Mouse (Mus musculus) ZHBTc4 (cell line): ENCODE measurements at regions not wholly inside any gene's neighbourhood (a gene's known extent, or its start where the extent isn't known, plus 50 kb on each side); places are given as distances from the start of the nearest gene placed in this dataset.

Source experiments
- DNase-seq: peaks from one replicate; pipeline ENCODE4 v3.0.0-alpha.2; 2011; ENCODE audit warnings: low read depth, low spot score

DNA sequence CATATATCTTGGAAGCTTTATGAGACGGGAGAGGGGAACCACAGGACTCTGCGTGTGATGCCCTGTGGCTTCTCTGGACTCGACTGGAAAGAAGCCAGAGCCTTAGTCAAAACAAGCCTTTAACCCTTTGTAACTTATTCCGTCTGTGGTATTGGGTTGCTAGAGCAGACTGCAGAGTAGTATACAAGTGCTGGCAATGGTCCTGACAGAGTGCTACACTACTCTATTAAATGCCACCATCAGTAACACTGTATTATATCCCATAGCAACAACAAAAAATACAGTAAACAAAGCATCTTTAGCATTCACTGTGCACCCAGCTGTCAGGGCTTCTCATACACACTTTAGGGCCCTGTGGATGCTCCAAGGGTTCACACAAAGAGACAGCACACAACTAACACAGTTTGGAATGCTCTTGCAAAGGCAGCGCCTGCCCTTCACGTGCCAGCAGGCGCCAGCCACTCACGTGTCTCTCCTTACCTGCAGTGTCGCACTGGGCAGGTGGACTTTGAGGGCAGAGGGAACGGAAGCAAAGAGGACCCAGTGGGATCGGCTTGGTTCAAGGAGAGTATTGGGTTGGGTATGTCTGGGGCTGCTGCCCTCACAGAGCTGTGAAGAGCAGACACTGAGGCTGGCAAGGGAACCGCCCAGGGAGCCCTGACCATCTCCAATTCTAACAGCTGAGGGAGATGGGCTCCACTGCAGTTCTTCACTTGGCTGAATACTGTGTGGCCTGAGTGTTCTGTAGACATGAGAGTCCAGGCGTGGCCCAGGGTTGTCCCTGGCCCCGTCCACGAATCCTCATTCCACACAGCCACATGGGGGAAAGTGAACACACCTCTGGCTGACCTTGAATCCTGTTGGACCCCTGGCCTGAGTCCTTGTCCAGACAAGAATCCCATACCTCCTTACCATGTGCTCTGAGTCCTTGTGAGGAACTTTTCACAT, 130.3 kb upstream of the Zdhhc25 start:
- DNase-seq, result no peak

DNA sequence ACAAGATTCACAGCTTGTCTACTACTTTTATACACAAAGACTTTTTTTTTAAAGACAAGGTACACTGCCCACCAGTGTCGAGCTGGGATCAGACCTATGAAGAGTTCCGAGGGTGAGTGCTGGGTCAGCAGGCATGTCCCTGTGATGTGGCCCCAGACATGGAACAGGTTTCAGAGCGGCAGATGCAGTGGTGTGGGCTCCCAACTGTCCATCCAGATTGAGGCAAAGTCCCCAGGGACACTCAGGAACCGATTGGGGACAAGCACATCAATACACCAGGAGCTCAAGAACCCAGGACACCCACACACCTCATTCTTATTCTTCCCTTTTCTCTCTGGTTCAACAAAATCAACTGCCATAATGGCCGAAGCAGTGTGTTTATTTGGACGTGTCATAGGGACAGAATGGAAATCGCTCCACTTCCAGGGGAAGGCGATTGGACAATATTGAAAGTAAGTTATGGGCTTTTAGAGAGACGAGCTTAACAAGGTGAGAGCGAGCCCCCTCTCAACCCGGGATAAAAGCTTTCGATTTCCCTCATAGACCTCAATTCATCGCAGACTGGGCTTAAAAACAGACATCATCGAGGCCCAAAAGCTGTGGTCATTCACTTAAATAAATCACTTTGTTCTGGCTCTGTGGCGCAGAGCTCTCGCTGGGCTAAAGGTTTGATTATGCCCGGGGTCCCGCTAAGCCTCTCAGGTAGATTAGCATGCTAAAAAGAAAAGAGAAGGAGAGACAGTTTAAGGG, 127.6 kb upstream of the Zdhhc25 start:
- DNase-seq, result no peak

DNA sequence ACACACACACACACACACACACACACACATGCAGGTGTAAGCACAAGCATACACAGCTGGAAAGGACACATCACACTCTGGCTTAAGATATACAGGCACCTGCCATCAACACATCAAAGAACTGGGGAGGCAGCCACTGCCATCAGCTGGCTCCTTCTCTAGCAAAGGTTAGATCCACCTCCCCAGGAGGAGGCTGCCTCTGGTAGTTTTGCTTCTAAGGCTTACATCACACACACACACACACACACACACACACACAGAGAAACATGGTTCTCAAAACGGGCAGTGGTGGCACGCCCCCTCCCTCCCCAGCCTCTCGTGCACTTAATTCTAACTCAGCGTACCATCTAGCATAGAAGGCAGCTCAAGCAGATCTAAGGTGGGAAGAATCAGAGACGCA, 126.9 kb upstream of the Zdhhc25 start:
- no peak for DNase-seq

DNA sequence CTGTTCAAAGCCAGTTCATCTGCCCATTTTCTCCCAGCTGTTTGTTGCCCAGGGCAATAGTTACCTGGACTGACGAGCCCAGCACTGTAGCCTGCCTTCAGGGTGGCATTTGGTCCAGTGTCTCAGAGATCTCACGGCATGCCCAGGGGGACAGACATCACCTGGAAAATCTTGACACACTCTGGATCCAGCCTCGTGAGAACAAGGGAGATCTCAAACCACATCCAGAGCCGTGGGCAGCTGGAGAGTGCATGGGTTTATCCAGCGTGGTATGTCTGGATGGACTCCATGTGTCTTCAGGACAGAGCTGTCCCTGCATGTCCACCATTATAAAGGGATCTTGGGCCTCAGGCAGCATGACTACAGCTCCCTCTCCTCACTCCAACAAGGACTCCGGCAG, 116.6 kb upstream of the Zdhhc25 start:
- DNase-seq, result no peak

DNA sequence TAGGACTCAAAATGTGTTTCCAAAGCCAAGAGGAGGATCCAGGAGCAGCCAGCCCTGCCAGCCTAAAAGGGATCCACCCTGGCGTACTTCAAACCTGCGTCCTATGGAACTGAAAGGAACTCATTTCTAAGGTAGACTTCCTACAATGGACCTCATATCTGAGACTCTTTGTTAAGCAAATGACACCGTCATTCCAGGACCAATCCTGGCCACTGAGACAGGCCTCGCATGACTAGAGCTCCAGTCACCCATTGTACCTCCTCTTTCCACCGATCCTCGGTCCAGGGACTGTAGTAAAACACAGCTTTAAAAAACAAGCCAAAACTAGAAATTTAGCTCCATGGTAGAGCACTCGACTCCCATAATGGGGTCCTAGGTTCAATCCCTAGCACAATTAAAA, 110.4 kb upstream of the Zdhhc25 start:
- DNase-seq, result no peak

DNA sequence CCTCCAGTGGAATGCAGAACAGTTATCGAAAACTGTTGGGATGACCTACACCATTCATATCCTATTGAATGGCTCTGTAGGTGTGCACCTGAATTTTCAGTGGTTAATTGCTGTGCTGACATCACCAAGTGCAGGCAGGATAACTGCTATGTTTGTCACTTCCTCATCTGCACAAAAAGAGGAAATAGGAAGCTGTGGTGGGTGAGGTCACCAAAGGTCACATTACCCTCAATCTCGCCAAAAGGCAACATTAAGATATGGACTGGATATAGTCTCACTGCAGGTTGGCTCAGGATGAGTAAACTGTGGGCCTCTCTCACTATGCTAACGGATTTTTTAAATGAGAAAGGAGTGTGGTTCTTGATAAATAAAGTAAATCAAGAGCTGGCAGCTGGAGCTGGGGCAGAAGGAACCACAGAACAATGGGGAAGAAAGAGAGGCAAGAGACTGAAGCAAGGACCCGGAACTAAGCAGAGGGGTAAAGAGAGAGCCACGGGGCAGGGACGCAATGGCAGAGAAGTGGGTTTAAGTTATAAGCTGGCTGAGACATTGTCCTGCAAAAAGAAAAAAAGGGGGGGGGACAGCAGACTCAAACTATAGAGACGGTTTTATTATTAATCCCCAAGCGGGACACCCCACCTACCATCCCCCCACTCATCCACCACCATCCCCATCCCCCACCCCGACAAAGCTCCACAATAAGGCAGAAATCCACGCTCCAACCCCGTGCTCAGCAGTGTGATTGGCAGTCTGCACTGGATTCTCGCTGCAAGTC, 109.6 kb upstream of the Zdhhc25 start:
- DNase-seq, result peak; percentile 3

DNA sequence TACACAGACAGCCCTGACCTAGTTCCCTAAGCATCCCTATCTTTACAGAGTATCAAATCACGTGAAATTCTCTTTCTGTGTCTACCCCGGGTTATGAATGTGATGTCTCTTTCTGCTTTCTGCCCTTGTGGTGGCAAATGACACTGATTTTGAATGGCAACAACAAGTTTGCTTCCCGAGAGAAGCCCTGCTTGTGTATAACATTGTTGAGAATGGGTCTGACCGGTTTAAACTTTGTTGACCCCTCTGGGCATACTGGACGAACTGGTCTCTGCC, 109.1 kb upstream of the Zdhhc25 start:
- DNase-seq, result no peak

DNA sequence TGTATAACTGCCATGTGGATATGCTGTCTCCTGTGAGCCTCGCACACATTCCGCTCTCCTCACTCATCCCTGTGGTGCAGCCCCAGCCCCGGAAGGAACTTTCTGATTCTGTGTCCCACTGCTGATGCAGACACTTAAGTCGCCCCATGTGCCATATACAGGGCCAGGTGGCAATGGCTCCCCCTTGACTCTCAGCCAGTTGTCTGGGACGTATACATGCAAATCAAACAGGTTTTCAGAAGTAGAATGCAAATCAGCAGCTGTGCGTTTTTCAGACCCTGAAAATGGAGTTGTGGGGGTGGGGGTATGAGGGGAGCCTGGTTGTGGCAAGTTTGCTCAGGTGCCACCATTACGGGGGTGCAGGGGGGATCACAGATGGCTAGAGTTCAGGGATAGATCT, 102.1 kb upstream of the Zdhhc25 start:
- DNase-seq, result no peak

DNA sequence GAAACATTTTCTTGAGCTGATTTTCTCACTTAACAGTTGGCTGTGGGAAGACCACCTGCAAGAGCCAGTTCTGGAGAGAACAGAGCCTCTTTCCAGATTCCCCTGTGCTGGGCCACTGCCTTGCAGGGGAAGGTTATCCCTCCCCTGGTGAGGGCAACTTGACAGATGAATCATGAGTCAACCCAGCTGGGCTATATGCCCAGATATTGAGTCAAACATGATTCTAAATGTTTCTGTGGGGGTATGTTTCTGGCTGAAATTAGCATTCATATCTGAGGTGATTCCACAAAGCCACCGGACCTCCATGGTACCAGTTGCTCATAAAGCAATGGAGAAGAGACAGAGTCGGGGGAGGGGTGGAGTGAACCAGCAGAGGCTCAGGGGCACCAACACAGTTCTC, 97.8 kb upstream of the Zdhhc25 start:
- DNase-seq, result no peak

DNA sequence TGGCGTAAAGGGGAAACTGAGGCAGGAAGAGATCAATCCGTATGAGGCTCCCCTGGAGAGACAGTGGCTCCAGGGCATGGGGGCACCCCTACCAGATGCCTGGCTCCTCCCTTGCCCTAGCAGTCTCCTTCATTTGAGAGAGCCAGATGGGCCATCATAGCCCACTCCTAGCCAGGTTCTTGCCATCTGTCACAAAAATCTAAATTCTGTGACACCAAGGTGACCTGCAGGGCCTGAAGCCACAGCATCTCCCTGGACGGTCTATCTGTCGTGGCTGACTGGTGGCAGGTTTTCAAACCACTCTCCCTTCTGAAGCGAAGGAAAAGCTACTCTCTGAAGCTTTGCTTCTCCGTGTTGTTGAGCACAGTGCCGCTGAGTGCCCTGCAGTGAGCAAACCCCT, 96.2 kb upstream of the Zdhhc25 start:
- DNase-seq, result no peak

DNA sequence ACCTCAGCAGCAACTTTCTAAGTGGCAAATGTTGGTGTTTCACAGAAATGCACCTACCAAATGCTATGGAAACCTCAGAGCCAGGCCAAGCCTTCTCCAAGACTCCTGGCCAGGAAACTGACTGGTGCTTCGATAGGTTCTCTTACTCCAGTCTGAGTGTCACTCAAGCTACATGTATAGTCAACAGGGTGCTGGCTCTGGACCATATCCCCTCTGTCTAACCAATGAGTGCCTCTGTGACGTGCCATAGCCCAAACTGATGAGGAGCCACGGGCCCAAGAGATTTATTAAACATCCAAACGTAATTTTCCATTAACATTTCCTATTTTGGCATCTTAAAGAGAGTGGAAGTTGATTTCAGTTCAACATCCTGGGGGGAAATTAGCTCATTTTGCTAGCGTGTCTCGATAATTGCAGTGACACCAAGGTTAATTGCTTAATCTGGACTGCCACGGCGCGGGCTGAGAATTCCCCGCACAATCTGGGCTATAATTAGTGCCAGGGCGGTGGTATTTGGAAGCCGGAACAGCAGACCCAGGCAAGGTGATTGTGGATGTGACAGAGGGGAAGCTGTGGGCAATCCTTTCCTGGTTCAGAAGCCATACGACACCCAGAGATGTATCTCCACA, 94.5 kb upstream of the Zdhhc25 start:
- DNase-seq, result no peak

DNA sequence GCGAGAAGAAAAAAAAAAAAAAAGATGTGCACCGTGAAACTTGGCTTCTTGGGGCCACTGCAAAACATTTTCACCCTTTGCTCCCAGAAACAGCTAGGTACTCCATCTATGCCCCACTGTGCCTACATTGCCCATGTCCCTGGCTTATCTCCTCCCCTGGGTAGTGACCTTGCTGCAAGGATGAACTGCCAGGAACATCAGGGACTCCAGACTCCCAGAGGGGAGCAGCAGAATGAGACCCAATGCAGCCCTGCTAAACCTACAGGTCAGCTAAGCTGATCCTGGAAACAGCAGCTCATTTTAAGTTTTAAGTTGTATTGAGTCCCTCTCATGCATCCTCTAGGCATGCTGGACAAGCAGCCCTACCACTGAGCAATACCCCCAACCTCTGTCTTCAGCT, 92.2 kb upstream of the Zdhhc25 start:
- DNase-seq, result no peak

DNA sequence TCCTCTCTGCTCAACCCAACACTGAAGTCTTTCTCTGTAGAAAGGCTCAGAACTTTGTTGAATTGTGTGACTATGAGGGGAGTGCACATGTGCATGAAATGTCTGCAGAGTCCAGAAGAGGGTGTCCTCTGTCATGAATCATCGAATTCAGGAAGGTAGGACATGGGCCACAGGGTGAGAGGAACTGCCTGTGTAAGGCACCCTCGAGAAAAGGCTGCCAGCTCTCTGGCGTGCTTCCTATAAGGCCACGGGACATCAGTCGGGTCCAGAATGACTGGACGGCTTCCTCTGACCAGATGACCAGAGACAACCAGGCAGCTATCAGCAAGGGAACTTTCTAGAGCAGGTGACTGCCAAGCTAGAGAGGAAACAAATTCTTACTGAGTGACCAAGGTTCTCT, 91.1 kb upstream of the Zdhhc25 start:
- DNase-seq, result no peak

DNA sequence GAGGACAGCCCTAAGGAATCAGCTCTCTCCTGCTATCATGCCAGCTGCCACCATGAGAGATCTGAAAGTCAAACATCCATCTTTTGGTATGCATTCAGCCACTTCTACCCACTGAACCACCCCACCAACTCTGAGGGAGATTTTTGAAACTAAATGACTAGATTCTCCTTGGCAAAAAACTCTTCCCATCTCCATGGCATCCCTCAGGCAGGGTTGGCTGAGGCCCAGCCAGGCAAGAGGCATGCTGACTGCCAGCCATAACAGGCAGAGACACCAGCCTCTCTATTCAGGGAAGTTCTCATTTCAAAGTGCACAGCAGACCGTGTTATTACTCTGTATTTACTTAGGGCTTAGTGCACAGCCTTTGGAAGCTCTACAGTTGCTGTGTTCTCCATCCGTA, 90.5 kb upstream of the Zdhhc25 start:
- DNase-seq, result no peak

DNA sequence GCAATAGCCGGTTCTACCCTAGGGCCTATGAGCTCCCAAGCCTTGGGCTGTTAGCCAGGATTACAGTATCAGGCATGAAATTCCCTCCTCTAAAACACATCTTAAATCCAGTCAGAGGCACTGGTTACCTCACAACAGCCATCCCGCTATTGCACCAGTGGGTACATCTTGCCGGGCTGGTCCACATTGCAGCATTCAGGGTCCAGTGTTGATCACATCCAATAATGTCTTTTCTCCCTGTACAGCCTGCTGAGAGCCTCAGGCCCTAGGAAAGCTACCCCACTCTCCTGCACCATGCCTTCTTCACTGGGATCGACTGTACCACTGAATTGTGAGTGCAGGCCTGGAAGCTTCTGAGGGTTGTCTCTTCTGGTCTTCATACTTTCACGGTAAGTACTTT, 86.0 kb upstream of the Zdhhc25 start:
- no peak for DNase-seq

DNA sequence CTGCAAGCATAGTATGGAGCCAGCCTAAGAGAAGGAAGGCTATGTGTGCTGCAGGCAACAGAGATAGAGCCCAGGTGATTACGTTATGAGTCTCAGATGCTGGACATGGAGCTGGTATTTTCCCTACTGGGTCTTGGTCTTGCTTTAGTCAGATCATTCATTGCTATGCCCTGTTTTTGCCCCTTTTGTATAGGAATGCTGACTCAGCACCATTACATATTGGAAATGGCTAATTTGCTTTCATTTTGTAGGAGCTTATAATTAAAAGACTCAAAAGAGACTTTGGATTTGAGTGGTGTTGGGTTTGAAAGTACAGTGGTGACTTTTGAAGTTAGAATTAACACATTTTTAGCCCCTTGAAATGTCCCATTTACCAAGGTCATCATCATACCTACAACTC, 68.9 kb upstream of the Zdhhc25 start:
- DNase-seq, result no peak

DNA sequence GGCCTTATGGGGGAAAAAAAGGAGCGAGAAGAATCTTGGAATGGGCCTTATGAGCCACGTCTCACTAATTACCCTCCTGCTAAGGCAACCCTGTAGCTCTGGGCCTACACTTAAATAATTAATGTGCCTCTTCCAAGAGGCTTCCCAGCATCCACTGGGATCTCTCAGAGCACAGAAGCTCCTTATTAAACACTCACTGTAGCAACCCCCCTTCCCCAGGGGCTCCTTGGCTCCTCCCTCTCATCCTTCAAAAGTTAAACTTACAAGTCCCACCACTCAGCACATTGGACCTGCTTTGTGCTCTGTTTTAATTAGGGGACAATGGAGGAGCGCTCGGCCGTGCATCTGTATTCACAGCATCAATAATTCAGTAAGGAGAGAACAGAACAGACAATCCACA, 68.1 kb upstream of the Zdhhc25 start:
- DNase-seq, result no peak

DNA sequence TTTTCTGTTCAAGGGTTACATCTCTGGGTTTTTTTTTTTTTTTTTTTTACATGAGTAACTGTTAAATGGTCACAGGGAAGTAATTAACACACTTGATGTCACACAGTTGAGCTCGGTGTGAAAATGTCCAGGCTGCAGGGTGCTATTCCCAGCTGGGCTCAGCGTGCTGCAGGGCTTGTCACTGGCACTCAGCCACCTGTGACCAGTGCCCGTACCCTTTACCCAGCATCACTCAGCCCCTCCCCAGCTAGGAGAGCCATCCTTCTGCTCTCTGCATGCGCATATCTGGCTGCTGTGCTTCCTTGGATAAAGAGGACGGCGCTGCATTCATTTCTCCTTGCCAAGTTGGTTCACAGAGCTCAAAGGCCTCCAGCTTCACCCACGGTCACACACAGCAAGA, 66.7 kb upstream of the Zdhhc25 start:
- no peak for DNase-seq

DNA sequence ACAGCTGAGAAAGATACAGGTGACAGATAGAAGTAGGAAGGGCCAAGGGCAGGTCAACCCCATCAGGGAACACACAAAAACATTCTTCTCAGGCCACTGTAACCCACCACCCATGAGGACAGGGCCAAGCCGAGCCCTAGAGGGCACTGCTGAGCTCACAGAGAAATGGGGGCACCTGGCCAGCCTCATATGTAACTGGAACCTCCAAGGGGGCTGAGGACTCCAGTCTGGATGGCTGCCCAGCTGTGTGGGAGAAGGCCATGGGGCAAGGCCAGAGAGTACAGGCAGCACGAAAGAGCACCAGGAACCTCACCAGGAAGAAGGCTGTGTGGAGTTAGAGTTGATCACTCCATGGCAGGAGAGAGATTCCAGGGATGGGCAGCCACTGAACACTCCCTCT, 64.6 kb upstream of the Zdhhc25 start:
- no peak for DNase-seq

DNA sequence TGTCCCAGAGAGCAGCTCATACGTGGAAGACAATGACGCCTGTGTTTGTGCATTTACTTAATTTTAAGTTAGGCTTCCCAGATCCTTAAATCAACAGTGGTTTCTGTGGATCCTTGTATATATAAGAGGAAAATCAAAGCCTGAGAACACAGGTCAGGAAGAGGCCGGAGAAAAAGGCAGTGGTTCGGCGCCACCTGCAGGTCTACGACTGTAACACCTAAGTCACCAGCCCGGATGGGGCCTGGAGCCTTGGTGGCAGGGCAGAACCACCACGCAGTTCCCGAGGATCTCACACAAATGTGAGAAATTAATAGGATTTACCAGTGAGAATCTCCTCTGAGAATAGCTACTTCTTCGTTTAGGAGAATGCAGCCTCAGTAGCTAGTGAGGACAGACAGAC, 62.9 kb upstream of the Zdhhc25 start:
- peak; percentile 46 for DNase-seq

DNA sequence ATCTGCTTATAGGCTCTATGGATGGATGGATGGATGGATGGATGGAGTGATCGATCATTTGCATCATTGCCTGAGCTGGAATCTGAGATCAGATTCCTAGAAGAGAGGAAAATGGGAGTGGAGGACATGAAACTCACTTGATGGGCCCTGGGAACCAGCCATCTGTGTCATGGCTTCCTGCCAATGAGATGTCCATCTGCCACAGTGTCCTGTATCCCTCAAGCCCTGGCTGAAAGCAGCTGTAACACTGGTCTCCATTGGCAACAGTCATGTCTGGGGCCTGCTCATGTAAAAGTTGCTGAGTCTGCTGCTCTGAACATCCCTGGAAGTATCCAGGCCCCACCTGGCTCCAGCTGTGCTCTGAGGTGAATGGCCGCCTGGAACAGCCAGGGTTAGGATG, 57.5 kb upstream of the Zdhhc25 start:
- DNase-seq, result no peak

DNA sequence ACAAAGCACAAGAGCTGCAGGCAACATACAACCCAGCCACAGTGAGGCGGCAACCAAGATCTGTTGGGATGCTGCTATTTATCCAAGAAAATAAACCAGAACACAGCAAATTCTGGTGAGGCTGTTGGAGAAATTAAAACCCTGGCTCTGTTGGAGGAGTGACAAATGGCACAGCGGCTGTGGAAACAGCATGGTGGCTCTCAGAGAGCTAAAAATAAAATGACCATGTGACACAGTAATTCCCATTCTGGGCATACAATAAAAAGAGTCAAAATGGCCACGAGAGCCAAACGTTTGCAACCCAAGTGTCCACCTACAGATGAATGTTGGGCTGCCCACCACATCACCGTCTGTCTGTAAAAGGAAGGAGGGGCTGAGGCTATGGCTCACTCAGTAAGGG, 55.9 kb upstream of the Zdhhc25 start:
- DNase-seq, result no peak
